Mouse (Mus musculus) skeletal muscle tissue, adult 2 months (tissue): Measurements from ENCODE around the gene Plcxd2.

Experiments used
- DNase-seq: peaks from one replicate; pipeline ENCODE4 v3.0.0-alpha.2; 2012; ENCODE audit warnings: low read depth, low spot score

The Plcxd2 gene

GRCm38 (mm10) chr16:45990901-45991676 is 18.9 kb downstream of the Plcxd2 start:
- DNase-seq = no peak

GRCm38 (mm10) chr16:45986236-45986635 is 23.8 kb downstream of the Plcxd2 start:
- peak; percentile 46 for DNase-seq

GRCm38 (mm10) chr16:45984610-45985606 is 25.1 kb downstream of the Plcxd2 start:
- DNase-seq = peak; percentile 27

- no peak for DNase-seq
Observed at GRCm38 (mm10) chr16:45976251-45976650, 33.8 kb downstream of the Plcxd2 start.

GRCm38 (mm10) chr16:45973959-45974686 is 35.9 kb downstream of the Plcxd2 start:
- no peak for DNase-seq

GRCm38 (mm10) chr16:45970187-45970586 is 39.8 kb downstream of the Plcxd2 start:
- no peak for DNase-seq

- DNase-seq = no peak
Observed at GRCm38 (mm10) chr16:45968716-45969115, 41.3 kb downstream of the Plcxd2 start.

- DNase-seq = peak; percentile 59
Observed at GRCm38 (mm10) chr16:45967471-45967870, 42.5 kb downstream of the Plcxd2 start.

GRCm38 (mm10) chr16:45966604-45967003 is 43.4 kb downstream of the Plcxd2 start:
- no peak for DNase-seq

GRCm38 (mm10) chr16:45964777-45965176 is 45.2 kb downstream of the Plcxd2 start:
- no peak for DNase-seq

GRCm38 (mm10) chr16:45963837-45964236 is 46.2 kb downstream of the Plcxd2 start:
- DNase-seq = no peak

- no peak for DNase-seq
Observed at GRCm38 (mm10) chr16:45963088-45963487, 46.9 kb downstream of the Plcxd2 start.

GRCm38 (mm10) chr16:45960978-45961377 is 49.0 kb downstream of the Plcxd2 start:
- DNase-seq = no peak

- DNase-seq = no peak
Observed at GRCm38 (mm10) chr16:45956390-45956950, 53.5 kb downstream of the Plcxd2 start.

- DNase-seq = no peak
Observed at GRCm38 (mm10) chr16:45953394-45953793, 56.6 kb downstream of the Plcxd2 start, which contains the start of gene Phldb2. Phldb2 (minus strand) TSS chr16:45953598.

- DNase-seq = no peak
Observed at GRCm38 (mm10) chr16:45952501-45952900, 57.5 kb downstream of the Plcxd2 start.

GRCm38 (mm10) chr16:45952035-45952434 is 58.0 kb downstream of the Plcxd2 start:
- no peak for DNase-seq

GRCm38 (mm10) chr16:45946335-45946734 is 63.7 kb downstream of the Plcxd2 start:
- no peak for DNase-seq

GRCm38 (mm10) chr16:45945649-45946048 is 64.4 kb downstream of the Plcxd2 start:
- no peak for DNase-seq

GRCm38 (mm10) chr16:45945174-45945631 is 64.8 kb downstream of the Plcxd2 start:
- no peak for DNase-seq
